Mouse (Mus musculus) right cerebral cortex, postnatal 36 days (tissue): ENCODE data around the gene Galnt16.
A peak's percentile ranks its signal among the peaks of the same experiment; 100 is the strongest.

Experiments used
- DNase-seq, 2 experiments: peaks; one replicate each; pipeline ENCODE4 v3.0.0; 2022; ENCODE audit warnings: low spot score in 2 of 2, mixed read lengths in 1 of 2

Galnt16 gene

GRCm38 (mm10) chr12:80531585-80531984 is 13.5 kb downstream of the Galnt16 start:
- DNase-seq = no peak

GRCm38 (mm10) chr12:80533876-80534275 is 15.8 kb downstream of the Galnt16 start:
- no peak for DNase-seq

GRCm38 (mm10) chr12:80537313-80537712 is 19.2 kb downstream of the Galnt16 start:
- DNase-seq = no peak

GRCm38 (mm10) chr12:80538311-80538710 is 20.2 kb downstream of the Galnt16 start:
- DNase-seq = no peak

GRCm38 (mm10) chr12:80545310-80545709 is 27.2 kb downstream of the Galnt16 start:
- DNase-seq = no peak

- DNase-seq = no peak
These were observed 31.6 kb downstream of the Galnt16 start for GRCm38 (mm10) chr12:80549646-80550045.

GRCm38 (mm10) chr12:80553157-80553556 is 35.1 kb downstream of the Galnt16 start:
- no peak for DNase-seq

- no peak for DNase-seq
These were observed 36.2 kb downstream of the Galnt16 start for GRCm38 (mm10) chr12:80554312-80554711.

- DNase-seq = no peak
These were observed 43.8 kb downstream of the Galnt16 start for GRCm38 (mm10) chr12:80561904-80562303.

GRCm38 (mm10) chr12:80562793-80563192 is 44.7 kb downstream of the Galnt16 start:
- no peak for DNase-seq

GRCm38 (mm10) chr12:80564990-80565389 is 46.9 kb downstream of the Galnt16 start:
- no peak for DNase-seq

GRCm38 (mm10) chr12:80565793-80566192 is 47.7 kb downstream of the Galnt16 start:
- no peak for DNase-seq

- DNase-seq = no peak
These were observed 48.4 kb downstream of the Galnt16 start for GRCm38 (mm10) chr12:80566502-80566901.

GRCm38 (mm10) chr12:80567375-80567774 is 49.3 kb downstream of the Galnt16 start:
- peak; percentile 45 to 50 for DNase-seq

GRCm38 (mm10) chr12:80569561-80569960 is 51.5 kb downstream of the Galnt16 start:
- no peak for DNase-seq

GRCm38 (mm10) chr12:80574318-80574717 is 56.2 kb downstream of the Galnt16 start:
- DNase-seq = no peak

GRCm38 (mm10) chr12:80574825-80575371 is 56.8 kb downstream of the Galnt16 start:
- peak; percentile 57 to 72 for DNase-seq

- no peak for DNase-seq
These were observed 59.0 kb downstream of the Galnt16 start for GRCm38 (mm10) chr12:80577049-80577448.

GRCm38 (mm10) chr12:80581357-80581756 is 63.3 kb downstream of the Galnt16 start:
- no peak for DNase-seq

- no peak for DNase-seq
These were observed 66.9 kb downstream of the Galnt16 start for GRCm38 (mm10) chr12:80584973-80585372.

GRCm38 (mm10) chr12:80594141-80594540 is 76.1 kb downstream of the Galnt16 start:
- DNase-seq = no peak

- DNase-seq = no peak
These were observed 76.7 kb downstream of the Galnt16 start for GRCm38 (mm10) chr12:80594781-80595180.

- no peak for DNase-seq
These were observed 77.5 kb downstream of the Galnt16 start for GRCm38 (mm10) chr12:80595566-80595965.

GRCm38 (mm10) chr12:80595968-80596367 is 77.9 kb downstream of the Galnt16 start:
- no peak for DNase-seq
